Mouse (Mus musculus): ENCODE measurements around the gene Gm10577. TPM values are rescaled to one million over a fixed set of nuclear protein-coding genes. Genes with fewer than 3 reads are reported as not detected.

The Gm10577 gene
- polyA plus RNA-seq, 1 experiment: not detected

- 32% methylated on average over 5 of the region's 5 CpGs for WGBS
- no peak for TF ChIP-seq POLR2A (IDR thresholded peaks at IDR 0.05; ENCODE audit: borderline replicate concordance, insufficient read depth, low read length)
- no peak for TF ChIP-seq CTCF (IDR thresholded peaks at IDR 0.05; ENCODE audit: borderline replicate concordance, insufficient read depth, low read depth, low read length)
These were observed 12.1 kb downstream of the Gm10577 start for GRCm38 (mm10) chr4:101008362-101008769.

GRCm38 (mm10) chr4:101002961-101003360, 17.5 kb downstream of the Gm10577 start:
- 82% methylated on average over 16 of the region's 16 CpGs for whole genome bisulfite sequencing
- no peak overlapping the region for H3K4me3 ChIP-seq (replicated peaks; ENCODE audit: insufficient read depth, low read depth, low read length)
- no peak overlapping the region for H3K27ac ChIP-seq (ENCODE audit: insufficient read depth, low read length)
- no peaks in the 10 kb centered on the region for H3K4me1 ChIP-seq (ENCODE audit: control insufficient read depth, insufficient read depth, low read length)
- no peak for DNase-seq
- no peaks in the 10 kb centered on the region; the same call in 1 of the 2 replicates for H3K27me3 ChIP-seq (ENCODE audit: control insufficient read depth, insufficient read depth, low read length)
- no peak for TF ChIP-seq CTCF (IDR thresholded peaks at IDR 0.05; ENCODE audit: borderline replicate concordance, insufficient read depth, low read depth, low read length)
- no peak for TF ChIP-seq POLR2A (IDR thresholded peaks at IDR 0.05; ENCODE audit: borderline replicate concordance, insufficient read depth, low read length)

More at GRCm38 (mm10) chr4:101008362-101008769, 12.1 kb downstream of the Gm10577 start:
- no peaks in the 10 kb centered on the region for H3K27me3 ChIP-seq (ENCODE audit: control insufficient read depth, insufficient read depth, low read length)
- no peaks in the 10 kb centered on the region for H3K4me1 ChIP-seq (ENCODE audit: control insufficient read depth, insufficient read depth, low read length)
- H3K27ac ChIP-seq (ENCODE audit: insufficient read depth, low read length): no peak overlapping the region
- H3K4me3 ChIP-seq (replicated peaks; ENCODE audit: insufficient read depth, low read depth, low read length): no peak overlapping the region
- DNase-seq: no peak

- H3K4me1 ChIP-seq (ENCODE audit: control insufficient read depth, insufficient read depth, low read length): no peaks in the 10 kb centered on the region
- no peak for DNase-seq
- TF ChIP-seq POLR2A (IDR thresholded peaks at IDR 0.05; ENCODE audit: borderline replicate concordance, insufficient read depth, low read length) (no peak), CTCF (IDR thresholded peaks at IDR 0.05; ENCODE audit: borderline replicate concordance, insufficient read depth, low read depth, low read length) (no peak)
- 80% methylated on average over 6 of the region's 6 CpGs for WGBS
- H3K27me3 ChIP-seq (ENCODE audit: control insufficient read depth, insufficient read depth, low read length): no peaks in the 10 kb centered on the region; the same call in 1 of the 2 replicates
- no peak overlapping the region for H3K4me3 ChIP-seq (replicated peaks; ENCODE audit: insufficient read depth, low read depth, low read length)
- H3K27ac ChIP-seq (ENCODE audit: insufficient read depth, low read length): no peak overlapping the region
These were observed 19.4 kb downstream of the Gm10577 start for GRCm38 (mm10) chr4:101001073-101001472.

- no peaks in the 10 kb centered on the region for H3K4me1 ChIP-seq (ENCODE audit: control insufficient read depth, insufficient read depth, low read length)
- no peak for TF ChIP-seq CTCF (IDR thresholded peaks at IDR 0.05; ENCODE audit: borderline replicate concordance, insufficient read depth, low read depth, low read length)
- TF ChIP-seq POLR2A (IDR thresholded peaks at IDR 0.05; ENCODE audit: borderline replicate concordance, insufficient read depth, low read length): no peak
- no peak for DNase-seq
- no peak overlapping the region for H3K27ac ChIP-seq (ENCODE audit: insufficient read depth, low read length)
- no peak overlapping the region for H3K4me3 ChIP-seq (replicated peaks; ENCODE audit: insufficient read depth, low read depth, low read length)
- WGBS: 95% methylated on average over 3 of the region's 3 CpGs
- H3K27me3 ChIP-seq (ENCODE audit: control insufficient read depth, insufficient read depth, low read length): no peaks in the 10 kb centered on the region; the same call in 1 of the 2 replicates
These were observed 19.9 kb downstream of the Gm10577 start for GRCm38 (mm10) chr4:101000622-101001021.

GRCm38 (mm10) chr4:100998906-100999305, 21.6 kb downstream of the Gm10577 start:
- H3K4me1 ChIP-seq (ENCODE audit: control insufficient read depth, insufficient read depth, low read length): no peaks in the 10 kb centered on the region
- H3K4me3 ChIP-seq (replicated peaks; ENCODE audit: insufficient read depth, low read depth, low read length): no peak overlapping the region
- no peaks in the 10 kb centered on the region; the same call in 1 of the 2 replicates for H3K27me3 ChIP-seq (ENCODE audit: control insufficient read depth, insufficient read depth, low read length)
- DNase-seq: no peak
- H3K27ac ChIP-seq (ENCODE audit: insufficient read depth, low read length): no peak overlapping the region
- TF ChIP-seq POLR2A (IDR thresholded peaks at IDR 0.05; ENCODE audit: borderline replicate concordance, insufficient read depth, low read length) (no peak), CTCF (IDR thresholded peaks at IDR 0.05; ENCODE audit: borderline replicate concordance, insufficient read depth, low read depth, low read length) (no peak)
- WGBS: 63% methylated on average over 8 of the region's 8 CpGs

- H3K27ac ChIP-seq (ENCODE audit: insufficient read depth, low read length): no peak overlapping the region
- 7% methylated on average over 2 of the region's 2 CpGs for WGBS
- no peaks in the 10 kb centered on the region; the same call in 1 of the 2 replicates for H3K27me3 ChIP-seq (ENCODE audit: control insufficient read depth, insufficient read depth, low read length)
- TF ChIP-seq CTCF (IDR thresholded peaks at IDR 0.05; ENCODE audit: borderline replicate concordance, insufficient read depth, low read depth, low read length) (peak; percentile 70; the same call in 1 of the 2 replicates), POLR2A (IDR thresholded peaks at IDR 0.05; ENCODE audit: borderline replicate concordance, insufficient read depth, low read length) (no peak)
- no peak overlapping the region for H3K4me3 ChIP-seq (replicated peaks; ENCODE audit: insufficient read depth, low read depth, low read length)
- DNase-seq: peak; percentile 41 to 47
- H3K4me1 ChIP-seq (ENCODE audit: control insufficient read depth, insufficient read depth, low read length): no peaks in the 10 kb centered on the region
These were observed 22.4 kb downstream of the Gm10577 start for GRCm38 (mm10) chr4:100998145-100998544.

GRCm38 (mm10) chr4:100996060-100996651, 24.3 kb downstream of the Gm10577 start:
- WGBS: 43% methylated on average over 4 of the region's 4 CpGs
- no peak overlapping the region for H3K4me3 ChIP-seq (replicated peaks; ENCODE audit: insufficient read depth, low read depth, low read length)
- TF ChIP-seq POLR2A (IDR thresholded peaks at IDR 0.05; ENCODE audit: borderline replicate concordance, insufficient read depth, low read length) (no peak), CTCF (IDR thresholded peaks at IDR 0.05; ENCODE audit: borderline replicate concordance, insufficient read depth, low read depth, low read length) (no peak)
- DNase-seq: no peak
- no peak overlapping the region for H3K27ac ChIP-seq (ENCODE audit: insufficient read depth, low read length)
- 0 out of 2 replicates have a peak, but pooled peaks cover 2% of the 10 kb centered on the region for H3K4me1 ChIP-seq (ENCODE audit: control insufficient read depth, insufficient read depth, low read length)
- no peaks in the 10 kb centered on the region; the same call in 1 of the 2 replicates for H3K27me3 ChIP-seq (ENCODE audit: control insufficient read depth, insufficient read depth, low read length)

- H3K4me1 ChIP-seq (ENCODE audit: control insufficient read depth, insufficient read depth, low read length): 0 out of 2 replicates have a peak, but pooled peaks cover 5% of the 10 kb centered on the region
- no peak overlapping the region for H3K27ac ChIP-seq (ENCODE audit: insufficient read depth, low read length)
- no peak for DNase-seq
- WGBS: 87% methylated on average over 5 of the region's 5 CpGs
- TF ChIP-seq CTCF (IDR thresholded peaks at IDR 0.05; ENCODE audit: borderline replicate concordance, insufficient read depth, low read depth, low read length): no peak
- no peak for TF ChIP-seq POLR2A (IDR thresholded peaks at IDR 0.05; ENCODE audit: borderline replicate concordance, insufficient read depth, low read length)
- no peaks in the 10 kb centered on the region; the same call in 1 of the 2 replicates for H3K27me3 ChIP-seq (ENCODE audit: control insufficient read depth, insufficient read depth, low read length)
- no peak overlapping the region for H3K4me3 ChIP-seq (replicated peaks; ENCODE audit: insufficient read depth, low read depth, low read length)
These were observed 24.9 kb downstream of the Gm10577 start for GRCm38 (mm10) chr4:100995617-100996016.
